Mouse (Mus musculus) thymus, postnatal 14 days (tissue): ENCODE data around the gene Ankrd53.
A peak's percentile ranks its signal among the peaks of the same experiment; 100 is the strongest.
"Not testable (repeated sequence)": the region's sequence is repeated elsewhere in the genome, so short reads cannot be mapped to it uniquely, and the experiment has no call there.

Source experiments
- DNase-seq: peaks from one replicate; pipeline ENCODE4 v3.0.0; 2021

Ankrd53 gene

DNA sequence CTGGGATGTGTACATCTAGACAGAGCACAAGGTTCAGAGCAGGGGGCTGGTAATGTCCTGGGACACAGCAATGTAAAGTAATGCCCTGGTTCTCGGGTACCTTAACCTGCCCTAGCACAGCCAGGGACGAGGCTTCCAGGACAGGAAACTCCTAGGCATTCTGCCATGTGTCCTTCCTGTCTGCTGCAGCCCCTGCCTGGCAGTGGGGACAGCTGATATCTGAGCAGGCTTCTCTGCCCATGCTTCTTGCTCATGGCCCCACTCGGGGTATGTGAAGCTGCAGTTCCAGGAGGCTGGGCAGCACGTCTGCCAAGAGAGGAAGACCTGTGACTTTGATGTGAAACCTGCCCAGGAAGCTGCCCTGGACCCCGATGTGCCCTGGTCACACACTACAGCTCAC lies 6.0 kb downstream of the Ankrd53 start:
- no peak for DNase-seq

- no peak for DNase-seq
Measured at GRCm38 (mm10) chr6:83774126-83774525, 11.7 kb downstream of the Ankrd53 start.

DNA sequence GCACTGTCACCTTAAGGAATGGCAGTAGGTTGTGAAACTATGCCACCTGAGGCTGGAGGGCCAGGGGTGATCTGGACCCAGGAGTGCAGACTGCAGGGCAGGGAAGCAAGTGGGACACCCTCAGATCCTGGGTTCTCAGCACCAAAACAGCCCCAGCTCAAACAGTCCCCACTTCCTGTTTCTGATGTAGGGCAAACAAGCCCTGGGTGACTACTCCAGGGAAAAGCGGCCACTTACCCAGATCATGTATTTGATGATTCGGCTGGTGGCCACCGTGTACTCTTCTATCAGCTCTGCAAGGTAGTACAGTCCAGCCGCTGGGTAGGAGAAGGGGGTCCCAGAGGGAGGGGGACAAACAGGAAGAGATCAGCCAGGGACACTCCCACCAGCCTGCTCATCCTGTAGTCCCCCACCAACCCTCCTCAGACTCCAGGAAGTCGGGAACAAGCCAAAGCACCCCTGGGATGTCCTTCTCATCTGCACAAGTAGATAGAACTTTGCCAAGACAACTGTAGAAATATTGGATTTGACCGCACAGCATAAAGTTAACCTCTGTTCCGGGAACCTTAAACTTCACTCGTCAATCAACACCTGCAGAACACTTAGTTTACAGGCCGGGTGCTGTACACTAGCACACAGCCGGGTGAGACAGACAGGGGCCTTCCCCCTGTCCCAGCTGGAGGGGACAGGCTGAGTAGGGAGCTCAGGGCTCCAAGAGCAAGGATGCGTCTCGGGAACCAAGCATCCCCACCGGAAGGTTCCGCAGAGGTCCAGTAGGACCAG lies 12.5 kb downstream of the Ankrd53 start:
- peak; percentile 56 for DNase-seq

DNA sequence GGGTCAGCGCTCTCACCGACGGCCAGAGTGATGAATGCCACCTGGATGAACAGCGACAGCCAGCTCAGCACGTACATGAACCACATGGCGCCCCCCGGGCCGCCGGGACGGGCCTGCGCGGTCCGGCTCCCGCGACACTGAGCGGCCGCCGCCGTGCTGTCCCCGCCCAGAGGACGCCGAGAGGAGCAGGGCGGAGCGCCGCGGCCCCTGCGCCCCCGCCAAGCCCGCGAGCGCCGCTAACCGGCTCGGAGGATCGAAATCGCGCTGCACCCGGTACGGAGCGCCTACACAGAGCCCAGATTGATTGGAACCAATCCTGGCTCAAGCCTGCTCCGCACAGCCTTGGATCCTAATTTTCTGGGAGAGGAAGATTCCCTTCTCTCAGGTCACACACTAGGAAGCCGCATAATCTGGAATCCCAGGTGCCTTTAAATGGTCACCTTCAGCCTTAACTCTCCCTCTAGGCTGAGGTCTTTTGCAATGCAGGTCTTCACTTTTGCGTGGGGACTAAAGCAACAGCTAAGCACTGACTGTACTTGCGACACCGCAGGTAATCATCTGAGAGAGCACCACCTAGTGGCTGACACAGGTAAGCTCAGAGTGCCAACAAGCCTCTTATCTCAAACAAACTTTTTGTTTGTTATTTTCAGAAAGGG lies 13.3 kb downstream of the Ankrd53 start, which contains the start of gene Tex261:
TSS of gene Tex261 (minus strand) at position 176 of the 656 bp plus-strand sequence.
- peak; percentile 92 for DNase-seq

DNA sequence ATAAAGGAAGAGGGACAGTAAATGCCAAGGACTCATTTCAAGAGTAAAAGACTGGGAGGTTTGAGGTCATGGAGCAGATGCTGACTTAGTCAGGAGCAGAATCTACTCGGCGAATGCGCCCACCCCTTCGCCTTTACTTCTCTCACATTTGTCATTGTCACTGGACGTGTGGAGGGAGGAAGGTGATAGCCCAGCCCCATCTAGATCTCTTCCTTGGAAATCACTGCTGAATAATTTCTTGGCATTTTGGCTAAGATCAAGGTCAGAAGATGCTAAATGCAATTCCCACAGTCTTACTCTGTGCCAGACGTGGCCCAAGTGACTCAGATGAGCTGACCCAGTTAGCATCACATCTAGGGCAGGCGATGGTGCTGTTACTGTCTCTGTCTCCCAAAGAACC lies 15.9 kb downstream of the Ankrd53 start:
- no peak for DNase-seq

DNA sequence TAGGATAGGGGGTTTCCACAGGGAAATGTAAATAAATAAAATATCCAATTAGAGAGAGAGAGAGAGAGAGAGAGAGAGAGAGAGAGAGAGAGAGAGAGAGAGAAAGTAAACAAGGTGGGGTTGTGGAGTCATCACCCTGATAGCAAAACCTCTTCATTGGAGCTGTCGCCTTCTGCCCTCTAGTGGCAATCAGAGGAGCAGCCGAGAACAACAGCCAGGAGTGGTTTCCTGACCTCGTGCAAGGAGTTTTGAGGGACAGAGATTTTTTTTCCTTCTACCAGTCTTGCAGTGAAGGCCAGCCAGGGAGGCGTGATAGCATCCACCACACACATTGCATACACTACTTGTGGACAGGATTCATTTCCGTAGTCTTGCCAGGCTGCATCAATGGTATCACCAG lies 16.6 kb downstream of the Ankrd53 start:
- DNase-seq, result peak; percentile 68

- DNase-seq, result no peak
Measured at GRCm38 (mm10) chr6:83786426-83786825, 24.0 kb downstream of the Ankrd53 start.

- no peak for DNase-seq
Measured at GRCm38 (mm10) chr6:83788554-83788953, 26.1 kb downstream of the Ankrd53 start.

DNA sequence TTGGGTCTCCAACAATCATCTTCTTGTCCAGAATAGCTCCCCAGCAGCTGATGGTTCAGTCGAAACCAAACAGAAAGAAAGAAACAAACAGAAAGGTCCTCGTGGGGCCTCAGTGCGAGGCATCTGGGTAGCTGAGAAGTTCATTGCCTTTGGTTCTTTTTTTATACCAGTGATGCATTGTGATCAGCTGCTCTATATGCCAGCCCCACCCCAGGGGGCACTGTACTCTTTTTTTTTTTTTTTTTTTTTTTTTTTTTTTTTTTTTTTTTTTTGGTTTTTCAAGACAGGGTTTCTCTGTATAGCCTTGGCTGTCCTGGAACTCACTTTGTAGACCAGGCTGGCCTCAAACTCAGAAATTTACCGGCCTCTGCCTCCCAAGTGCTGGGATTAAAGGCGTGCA lies 28.1 kb downstream of the Ankrd53 start:
- DNase-seq, result not testable (repeated sequence)

- DNase-seq, result no peak
Measured at GRCm38 (mm10) chr6:83791251-83791890, 28.9 kb downstream of the Ankrd53 start.

- peak; percentile 97 for DNase-seq
Measured at GRCm38 (mm10) chr6:83794760-83795296, 32.4 kb downstream of the Ankrd53 start, which contains the start of gene Nagk. Gene Nagk (plus strand): TSS chr6:83794982.

GRCm38 (mm10) chr6:83795492-83795900 lies 33.1 kb downstream of the Ankrd53 start:
- DNase-seq, result no peak

DNA sequence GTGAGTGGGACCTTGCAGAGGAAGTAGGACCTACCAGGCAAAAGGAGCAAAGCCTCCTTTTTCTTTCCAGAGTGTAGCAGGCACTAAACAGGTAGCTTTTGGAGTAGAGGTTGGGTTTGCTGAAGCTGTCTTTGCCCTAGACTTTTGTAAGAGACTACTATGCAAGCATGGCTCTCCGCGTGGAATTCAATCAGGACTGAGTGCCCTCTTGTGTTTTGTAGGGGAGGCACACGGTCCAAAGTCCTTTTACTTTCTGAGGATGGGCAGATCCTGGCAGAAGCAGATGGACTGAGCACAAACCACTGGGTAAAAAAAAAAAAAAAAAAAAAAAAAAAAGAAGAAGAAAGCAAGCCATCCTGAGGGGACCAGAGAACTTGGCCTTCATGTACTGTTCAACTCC lies 34.2 kb downstream of the Ankrd53 start:
- DNase-seq, result no peak

DNA sequence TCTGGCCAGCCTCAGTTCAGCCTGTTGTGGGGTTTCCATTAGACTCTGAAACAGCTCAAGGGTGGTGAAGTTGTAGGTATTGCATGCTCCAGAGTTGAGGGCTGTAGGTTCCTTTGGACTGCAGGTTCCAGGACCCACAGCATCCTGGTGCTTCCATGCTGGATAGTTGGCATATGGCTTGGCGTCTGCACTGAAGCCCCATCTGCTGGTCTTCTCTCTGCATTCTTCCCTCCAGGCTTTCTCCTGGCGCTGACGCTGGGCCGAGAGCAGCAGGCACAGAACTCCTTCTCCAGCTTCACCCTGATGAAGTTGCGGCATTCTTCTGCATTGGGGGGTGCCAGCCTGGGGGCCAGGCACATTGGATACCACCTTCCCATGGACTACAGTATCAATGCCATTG lies 39.6 kb downstream of the Ankrd53 start:
- DNase-seq, result no peak

DNA sequence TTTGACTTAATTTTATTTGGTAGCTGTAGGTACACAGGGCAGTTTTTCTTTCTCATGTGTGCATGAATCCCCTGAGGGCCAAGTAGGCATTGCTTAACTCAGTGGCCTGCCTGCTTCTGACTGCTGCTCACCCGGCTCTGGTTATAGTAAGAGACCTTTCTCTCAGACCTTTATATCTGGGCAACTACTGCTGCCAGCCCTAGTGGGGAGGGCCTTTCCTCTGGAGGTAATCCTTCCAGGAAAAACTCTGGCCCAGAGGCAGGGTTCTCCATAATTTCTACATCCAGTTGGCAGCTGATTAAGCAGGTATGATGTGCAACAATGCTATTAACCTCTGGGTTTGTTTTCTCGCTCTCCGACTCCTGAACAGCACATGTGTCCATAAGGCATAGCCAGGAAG lies 40.4 kb downstream of the Ankrd53 start:
- DNase-seq, result no peak

DNA sequence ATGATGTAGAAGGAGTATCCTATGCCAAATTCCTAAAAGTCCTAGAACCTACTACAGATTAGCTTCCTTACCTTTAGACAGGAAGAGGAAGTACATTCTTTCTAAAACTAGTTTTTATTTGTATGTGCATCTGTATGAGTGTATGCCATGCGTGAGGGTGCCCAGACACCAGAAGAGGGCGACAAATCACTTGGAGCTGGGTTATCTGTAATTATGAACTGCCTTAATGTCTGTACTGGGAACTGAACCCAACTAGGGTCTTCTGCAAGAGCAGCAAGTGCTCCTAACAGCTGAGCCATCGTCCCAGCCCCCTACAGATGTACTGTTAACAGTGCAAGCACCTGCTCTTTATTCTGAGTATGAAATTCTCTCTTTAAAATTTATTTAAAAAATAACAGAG lies 53.4 kb downstream of the Ankrd53 start:
- no peak for DNase-seq
